Mouse (Mus musculus) cerebellum, adult 9-11 months (tissue): ENCODE results near the gene Stpg4.

ENCODE experiments used
- DNase-seq: peaks from one replicate; pipeline ENCODE4 v3.0.0; 2022

Stpg4 gene

GRCm38 (mm10) chr17:87446767-87447611 lies 19.4 kb upstream of the Stpg4 start, which contains the start of gene Calm2:
Gene Calm2, minus strand, starts transcription at chr17:87446935.
- DNase-seq = peak; percentile 98

- peak; percentile 80 for DNase-seq
Observed at GRCm38 (mm10) chr17:87445917-87446766, 18.6 kb upstream of the Stpg4 start.

GRCm38 (mm10) chr17:87445337-87445916 lies 17.9 kb upstream of the Stpg4 start:
- no peak for DNase-seq

GRCm38 (mm10) chr17:87444763-87445162 lies 17.2 kb upstream of the Stpg4 start:
- no peak for DNase-seq

GRCm38 (mm10) chr17:87441537-87441936 lies 14.0 kb upstream of the Stpg4 start:
- no peak for DNase-seq

GRCm38 (mm10) chr17:87439441-87439840 lies 11.9 kb upstream of the Stpg4 start:
- DNase-seq = no peak

GRCm38 (mm10) chr17:87433929-87434328 lies 6.4 kb upstream of the Stpg4 start:
- DNase-seq = no peak

- DNase-seq = no peak
Observed at GRCm38 (mm10) chr17:87432743-87433142, 5.2 kb upstream of the Stpg4 start.

GRCm38 (mm10) chr17:87432314-87432713 lies 4.8 kb upstream of the Stpg4 start:
- no peak for DNase-seq

GRCm38 (mm10) chr17:87429431-87429830 lies 1.9 kb upstream of the Stpg4 start:
- no peak for DNase-seq

- DNase-seq = no peak
Observed at GRCm38 (mm10) chr17:87418082-87418481, 9.5 kb downstream of the Stpg4 start.

- DNase-seq = no peak
Observed at GRCm38 (mm10) chr17:87406646-87407045, 20.9 kb downstream of the Stpg4 start.

- DNase-seq = no peak
Observed at GRCm38 (mm10) chr17:87405576-87405975, 22.0 kb downstream of the Stpg4 start.

- no peak for DNase-seq
Observed at GRCm38 (mm10) chr17:87403462-87403861, 24.1 kb downstream of the Stpg4 start.

GRCm38 (mm10) chr17:87402444-87402843 lies 25.1 kb downstream of the Stpg4 start:
- no peak for DNase-seq

- no peak for DNase-seq
Observed at GRCm38 (mm10) chr17:87397088-87397487, 30.5 kb downstream of the Stpg4 start.

- DNase-seq = peak; percentile 34
Observed at GRCm38 (mm10) chr17:87391242-87391641, 36.3 kb downstream of the Stpg4 start.

GRCm38 (mm10) chr17:87387068-87387467 lies 40.5 kb downstream of the Stpg4 start:
- no peak for DNase-seq

- DNase-seq = no peak
Observed at GRCm38 (mm10) chr17:87385835-87386234, 41.7 kb downstream of the Stpg4 start.

- DNase-seq = no peak
Observed at GRCm38 (mm10) chr17:87380681-87381080, 46.9 kb downstream of the Stpg4 start.

GRCm38 (mm10) chr17:87379821-87380220 lies 47.7 kb downstream of the Stpg4 start:
- DNase-seq = no peak

- DNase-seq = no peak
Observed at GRCm38 (mm10) chr17:87379160-87379624, 48.3 kb downstream of the Stpg4 start.
